Mouse (Mus musculus) liver, embryonic 14.5 days (tissue): ENCODE measurements around the gene 1700020A23Rik. TPM values are rescaled to one million over a fixed set of nuclear protein-coding genes. Genes with fewer than 3 reads are reported as not detected.

Experiments
- ATAC-seq: fragments of 200-750 bp; cut with Nextera tagmentation; 2 replicates; pipeline ENCODE4 v1.8.0; 2017; ENCODE audit warnings: moderate number of reproducible peaks, mild to moderate bottlenecking, moderate library complexity; ENCODE audit not compliant: insufficient read depth
- DNase-seq, 3 experiments: peaks; one replicate each; pipeline ENCODE4 v3.0.0-alpha.2; 2012 to 2013; ENCODE audit warnings: low read depth in 3 of 3, low spot score in 3 of 3
- H3K27ac ChIP-seq: fragments of 300-500 bp; sonication (generic); 2 replicates; pipeline ENCODE4 v1.5.1; 2014; ENCODE audit warnings: moderate library complexity, mild to moderate bottlenecking, control low read depth, inconsistent platforms
- H3K27me3 ChIP-seq: fragments of 300-500 bp; sonication (generic); 2 replicates; pipeline ENCODE4 v1.6.1; 2014; ENCODE audit warnings: mild to moderate bottlenecking, low read length, moderate library complexity; ENCODE audit not compliant: control insufficient read depth, insufficient read depth
- H3K36me3 ChIP-seq: fragments of 300-500 bp; sonication (generic); replicated peaks from 2 replicates; pipeline ENCODE4 v1.6.1; 2014; ENCODE audit warnings: low read depth; ENCODE audit not compliant: control insufficient read depth, insufficient read depth
- H3K4me1 ChIP-seq, 2 experiments: fragments of 200-500 bp in 1 of 2; fragments of 300-500 bp in 1 of 2; sonication (generic) in 1 of 2; replicated peaks; 2 replicates each; pipeline ENCODE4 v1.6.1; 2012 to 2014; ENCODE audit warnings: antibody characterized with exemption in 1 of 2, inconsistent platforms in 1 of 2, low read length in 1 of 2; ENCODE audit not compliant: control insufficient read depth in 2 of 2, insufficient read depth in 2 of 2
- H3K4me2 ChIP-seq: fragments of 300-500 bp; sonication (generic); 2 replicates; pipeline ENCODE4 v1.6.1; 2014; ENCODE audit warnings: low read depth, mild to moderate bottlenecking, control low read depth, moderate library complexity
- H3K4me3 ChIP-seq, 2 experiments: fragments of 200-500 bp in 1 of 2; fragments of 300-500 bp in 1 of 2; sonication (generic) in 1 of 2; 2 replicates each; pipeline ENCODE4 v1.5.1; 2012 to 2014; ENCODE audit warnings: low read depth in 2 of 2, low read length in 2 of 2, mild to moderate bottlenecking in 2 of 2, control low read depth in 1 of 2, inconsistent platforms in 1 of 2, moderate library complexity in 1 of 2; ENCODE audit not compliant: insufficient read depth in 1 of 2
- H3K9ac ChIP-seq: fragments of 300-500 bp; sonication (generic); replicated peaks from 2 replicates; pipeline ENCODE4 v1.6.1; 2014; ENCODE audit warnings: mild to moderate bottlenecking, control low read depth, moderate library complexity
- H3K9me3 ChIP-seq: fragments of 300-500 bp; sonication (generic); 2 replicates; pipeline ENCODE4 v1.6.1; 2016; ENCODE audit warnings: low read length, mixed read lengths; ENCODE audit not compliant: control insufficient read depth
- CTCF ChIP-seq: IDR thresholded peaks from 2 replicates; pipeline ENCODE4 v1.5.1; 2016; ENCODE audit warnings: antibody characterized with exemption, low read depth, control low read depth
- EP300 ChIP-seq: IDR thresholded peaks from 2 replicates; pipeline ENCODE4 v1.6.1; 2016; ENCODE audit warnings: antibody characterized with exemption, low read depth
- WGBS: fragments of 180-500 bp; shearing (Covaris S2); extraction: QIAGEN DNeasy Blood & Tissue Kit; methylation state at CpG from one replicate; pipeline ENCODE4 v1.1.7; 2014; ENCODE audit not compliant: insufficient replicate concordance; 5-methylcytosine and 5-hydroxymethylcytosine counted together
- polyA plus RNA-seq, 2 experiments: library from polyadenylated mRNA; depleted of rRNA in 1 of 2; stranded (reverse) in 1 of 2; unstranded in 1 of 2; fragments of >200 nt; fragmentation: Nextera tagmentation in 1 of 2; extraction: Ambion mirVana in 1 of 2; gene quantifications; 2 replicates each; pipeline versions ENCODE4 v1.2.1 to v1.2.3; 2012 to 2014

Gene 1700020A23Rik
- polyA plus RNA-seq, 2 experiments = not detected

DNA sequence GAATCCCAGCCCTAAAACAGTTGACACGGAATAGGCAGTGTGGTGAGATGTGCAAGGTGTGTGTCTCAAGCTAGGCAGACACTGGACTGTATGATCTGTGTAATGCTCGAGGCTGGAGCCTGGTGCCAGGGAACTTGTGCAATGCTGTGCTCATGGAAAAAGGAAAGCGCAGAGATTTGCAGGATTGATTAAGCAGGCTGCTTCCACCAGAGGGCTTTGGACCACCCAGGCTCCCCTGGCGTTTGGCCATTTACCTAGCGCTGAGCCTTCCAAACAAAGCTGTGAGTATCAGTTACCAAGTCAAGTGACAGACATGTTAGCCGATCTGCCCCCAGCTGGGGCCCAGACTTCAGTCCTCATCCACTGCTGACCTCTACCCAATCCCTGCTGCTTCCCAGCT is 3.1 kb downstream of the 1700020A23Rik start:
- 28% methylated on average over 6 of the region's 6 CpGs for WGBS
- ATAC-seq = no peak

DNA sequence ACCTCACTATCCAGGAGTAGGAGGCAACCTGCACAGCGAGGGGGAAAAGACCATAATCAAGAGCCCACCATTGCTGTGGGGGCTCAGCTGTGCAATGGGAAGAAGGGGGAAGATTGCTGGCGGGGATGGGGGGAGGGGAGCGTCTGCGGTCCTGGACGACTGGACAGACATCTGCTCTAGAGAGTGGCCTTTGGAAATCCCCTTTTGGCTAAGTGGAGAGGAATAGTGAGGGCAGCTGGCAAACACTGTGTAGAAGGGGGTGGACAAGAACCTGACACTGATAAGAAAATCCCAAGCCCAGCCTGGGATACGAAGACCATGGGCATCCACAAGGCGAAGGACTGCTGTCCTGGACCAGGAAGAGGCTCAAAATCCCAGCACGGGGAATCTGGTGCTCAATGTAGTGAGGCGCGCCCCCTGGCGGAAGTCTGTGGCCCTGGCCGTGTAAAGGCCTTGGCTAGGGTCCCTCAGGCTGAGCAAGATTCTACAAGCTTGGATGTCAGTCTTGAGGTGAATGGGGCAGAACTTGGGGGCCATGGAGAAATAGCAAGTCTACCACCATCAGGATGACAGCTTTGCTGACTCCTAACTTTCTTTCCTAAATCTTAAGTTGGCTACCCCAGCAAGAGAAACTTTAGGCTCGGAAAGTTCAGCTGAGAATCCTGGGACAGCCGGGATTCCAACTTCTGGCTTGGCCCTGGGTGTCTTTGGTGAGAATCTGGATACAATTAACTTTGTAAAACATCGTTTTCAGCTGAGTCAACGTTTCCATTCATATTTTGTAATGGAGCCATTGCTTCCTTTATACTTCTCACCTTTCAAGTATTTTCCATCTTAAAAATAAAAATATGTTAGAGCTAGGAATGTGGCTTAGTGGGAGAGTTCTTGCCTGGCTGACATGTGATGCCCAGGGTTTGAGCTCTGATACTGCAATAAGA is 6.8 kb downstream of the 1700020A23Rik start:
- TF ChIP-seq EP300 = no peak
- TF ChIP-seq CTCF = peak; percentile 94
- no peak overlapping the region for H3K4me3 ChIP-seq
- H3K27ac ChIP-seq = no peak overlapping the region
- ATAC-seq (no peak), DNase-seq (peak in 2 of 3 experiments; percentile 20 to 31)
- H3K9me3 ChIP-seq = no peaks in the 10 kb centered on the region
- H3K4me1 ChIP-seq = no peaks in the 10 kb centered on the region
- WGBS = 27% methylated on average over 16 of the region's 16 CpGs
- no peaks in the 10 kb centered on the region for H3K36me3 ChIP-seq
- H3K4me2 ChIP-seq = no peak overlapping the region
- H3K9ac ChIP-seq = no peak overlapping the region
- H3K27me3 ChIP-seq = no peaks in the 10 kb centered on the region

More for the DNA sequence above, 3.1 kb downstream of the 1700020A23Rik start:
- Histone ChIP-seq H3K4me1 (no peaks in the 10 kb centered on the region), H3K27ac (no peak overlapping the region), H3K36me3 (no peaks in the 10 kb centered on the region), H3K9ac (no peak overlapping the region), H3K4me3 (no peak overlapping the region), H3K9me3 (no peaks in the 10 kb centered on the region), H3K27me3 (no peaks in the 10 kb centered on the region), H3K4me2 (no peak overlapping the region)
- TF ChIP-seq CTCF (no peak), EP300 (no peak)
- no peak for DNase-seq

DNA sequence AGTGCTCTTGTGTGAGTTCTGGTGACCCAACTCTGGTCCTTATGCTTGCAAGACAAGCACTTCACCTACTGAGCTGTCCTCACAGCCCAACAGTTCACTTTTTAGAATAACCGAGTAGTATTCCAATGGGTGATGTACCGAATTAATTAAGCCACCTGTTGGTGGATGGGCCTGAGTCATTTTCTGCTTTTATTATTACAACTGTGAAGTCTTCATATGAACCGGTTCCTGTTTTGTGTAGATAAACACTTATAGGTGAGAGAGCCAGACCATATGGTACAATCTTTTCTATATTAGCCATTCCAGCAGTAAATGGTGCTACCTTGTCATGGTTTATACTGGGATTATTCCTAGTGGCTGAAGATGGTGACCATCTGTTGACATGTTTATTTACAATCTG is 7.7 kb downstream of the 1700020A23Rik start:
- no peaks in the 10 kb centered on the region for H3K27me3 ChIP-seq
- TF ChIP-seq CTCF (no peak), EP300 (no peak)
- H3K4me3 ChIP-seq = no peak overlapping the region
- H3K4me2 ChIP-seq = no peak overlapping the region
- 58% methylated on average over 3 of the region's 3 CpGs for WGBS
- H3K9me3 ChIP-seq = no peaks in the 10 kb centered on the region
- H3K9ac ChIP-seq = no peak overlapping the region
- ATAC-seq (no peak), DNase-seq (no peak)
- no peak overlapping the region for H3K27ac ChIP-seq
- no peaks in the 10 kb centered on the region for H3K4me1 ChIP-seq
- no peaks in the 10 kb centered on the region for H3K36me3 ChIP-seq

DNA sequence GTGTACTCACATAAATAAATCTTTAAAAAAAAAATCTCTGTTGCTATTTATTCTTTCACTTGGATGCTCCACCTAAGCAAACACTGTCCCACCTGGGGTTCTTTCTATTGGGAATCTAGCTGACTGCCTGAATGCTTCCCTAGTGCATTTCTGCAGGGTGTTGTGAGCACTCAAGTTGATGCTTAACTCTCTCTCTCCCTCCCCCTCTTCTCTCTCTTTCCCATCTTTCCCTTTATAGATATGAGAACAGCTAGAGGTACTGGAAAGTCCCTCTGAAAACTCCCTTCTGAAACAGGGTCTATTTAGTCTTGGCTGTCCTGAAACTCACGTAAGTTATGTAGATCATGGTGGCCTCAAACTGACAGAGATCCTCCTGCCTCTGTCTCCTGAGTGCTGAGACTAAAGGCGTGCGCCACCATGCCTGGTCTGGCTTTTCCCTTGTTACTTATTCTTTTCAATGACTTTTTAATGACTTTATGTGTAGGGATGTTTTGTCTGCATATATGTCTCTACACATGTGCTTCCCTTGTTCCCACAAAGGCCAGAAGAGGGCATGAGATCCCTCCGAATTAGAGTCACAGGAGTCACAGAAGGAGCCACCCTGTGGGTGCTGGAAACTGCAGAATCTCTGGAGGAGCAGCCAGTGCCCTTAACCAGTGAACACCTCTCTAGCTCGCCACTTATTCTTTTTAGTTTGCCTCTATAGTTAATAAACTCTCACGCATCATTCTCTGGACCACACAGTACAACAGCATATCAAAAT is 9.2 kb downstream of the 1700020A23Rik start:
- no peaks in the 10 kb centered on the region for H3K36me3 ChIP-seq
- 59% methylated on average over 6 of the region's 6 CpGs for WGBS
- H3K27me3 ChIP-seq = no peaks in the 10 kb centered on the region
- TF ChIP-seq CTCF (peak; percentile 38; the same call in 1 of the 2 replicates), EP300 (no peak)
- no peak overlapping the region for H3K4me3 ChIP-seq
- H3K27ac ChIP-seq = no peak overlapping the region
- H3K9ac ChIP-seq = no peak overlapping the region
- DNase-seq = no peak
- H3K4me2 ChIP-seq = no peak overlapping the region
- H3K4me1 ChIP-seq = no peaks in the 10 kb centered on the region
- no peaks in the 10 kb centered on the region for H3K9me3 ChIP-seq
- ATAC-seq = no peak
